13 mouse cellular contexts compared by ENCODE assay signal in genomic region chr13:107019443-107019842, GRCm38 (mm10). TPM values are rescaled to one million over a fixed set of nuclear protein-coding genes. Genes with fewer than 3 reads are reported as not detected.
DNase-seq lines count a peak whose midpoint lies in the region; ATAC-seq and TF ChIP-seq lines count a peak whose summit lies in the region.
"Had no signal": no experiment of that assay in that cellular context is flagged by ENCODE, and none has a peak within 500 bp of the region (broad histone marks: within the 10 kb centered on the region; RNA-seq: fewer than 3 reads in every experiment).

No protein-coding gene starts in this region.

- no peak overlapping the region for H3K4me3 ChIP-seq in heart, embryonic 14.5 days (ENCODE audit: control insufficient read depth in 1 of 2, insufficient read depth in 1 of 2, low read depth in 1 of 2, low read length in 2 of 2)
- H3K4me3 ChIP-seq in heart, adult 2 months: no peak overlapping the region
- H3K4me3 ChIP-seq in CH12.LX (replicated peaks in 1 of 3; ENCODE audit: low read depth in 2 of 3, low read length in 2 of 3, poor library complexity in 1 of 3): no peak overlapping the region
- H3K4me3 ChIP-seq in erythroblast, embryonic 14.5 days (replicated peaks): peak overlapping the region; percentile 100
- H3K4me3 ChIP-seq in liver, postnatal 0 days (ENCODE audit: low read depth, low read length): peak overlapping the region; percentile 20
- H3K4me3 ChIP-seq in kidney, embryonic 16.5 days (ENCODE audit: low read length): no peak overlapping the region
- H3K4me3 ChIP-seq: limb, embryonic 15.5 days had no signal

- H3K4me1 ChIP-seq in heart, embryonic 14.5 days (ENCODE audit: control insufficient read depth in 2 of 2, insufficient read depth in 2 of 2, low read length in 2 of 2): peaks cover 0 to 24% of the 10 kb centered on the region in 2 experiments; a peak in 3 of 4 replicates
- peaks cover 7% of the 10 kb centered on the region for H3K4me1 ChIP-seq in heart, adult 2 months (ENCODE audit: control insufficient read depth, insufficient read depth, low read length)
- H3K4me1 ChIP-seq in CH12.LX (ENCODE audit: control insufficient read depth in 1 of 2, insufficient read depth in 2 of 2): peaks cover 0 to 44% of the 10 kb centered on the region in 2 experiments; a peak in 2 of 4 replicates
- peaks cover 67% of the 10 kb centered on the region for H3K4me1 ChIP-seq in erythroblast, embryonic 14.5 days (ENCODE audit: control insufficient read depth)
- peaks cover 23% of the 10 kb centered on the region for H3K4me1 ChIP-seq in liver, postnatal 0 days (ENCODE audit: insufficient read depth)
- H3K4me1 ChIP-seq in kidney, embryonic 16.5 days (ENCODE audit: insufficient read depth, low read length): 0 out of 2 replicates have a peak, but pooled peaks cover 10% of the 10 kb centered on the region

- TF ChIP-seq CTCF in heart, adult 2 months (IDR thresholded peaks at IDR 0.05): no peak
- TF ChIP-seq CTCF in CH12.LX (conservative IDR thresholded peaks at IDR 0.05 in 1 of 2, IDR thresholded peaks at IDR 0.05 in 1 of 2; ENCODE audit: low read depth in 2 of 2, low read length in 2 of 2): no peak
- TF ChIP-seq CTCF in liver, postnatal 0 days (IDR thresholded peaks at IDR 0.05; ENCODE audit: low read depth): no peak

- TF ChIP-seq RAD21 in CH12.LX (IDR thresholded peaks at IDR 0.05; ENCODE audit: low read depth, low read length): no peak

- no peak for TF ChIP-seq POLR2A in heart, adult 2 months (IDR thresholded peaks at IDR 0.05; ENCODE audit: insufficient read depth, low read depth, low read length)
- no peak for TF ChIP-seq POLR2A in CH12.LX (IDR thresholded peaks at IDR 0.05; ENCODE audit: low read depth, low read length)

- no peak overlapping the region for H3K27ac ChIP-seq in heart, embryonic 14.5 days (replicated peaks in 1 of 2; ENCODE audit: control insufficient read depth in 1 of 2, insufficient read depth in 1 of 2, low read depth in 2 of 2, low read length in 2 of 2)
- H3K27ac ChIP-seq in heart, adult 2 months: no peak overlapping the region
- no peak overlapping the region for H3K27ac ChIP-seq in CH12.LX (ENCODE audit: insufficient read depth, low read depth)
- peak overlapping the region; percentile 58 for H3K27ac ChIP-seq in liver, postnatal 0 days (ENCODE audit: low read depth)
- H3K27ac ChIP-seq in kidney, embryonic 16.5 days (ENCODE audit: low read length): no peak overlapping the region
- H3K27ac ChIP-seq: limb, embryonic 15.5 days had no signal

- H3K4me2 ChIP-seq in heart, embryonic 14.5 days (ENCODE audit: low read length): peak overlapping the region; percentile 18; the same call in 1 of the 2 replicates
- H3K4me2 ChIP-seq in CH12.LX (ENCODE audit: insufficient read depth, low read depth, poor library complexity, severe bottlenecking): no peak overlapping the region
- peak overlapping the region; percentile 34 for H3K4me2 ChIP-seq in liver, postnatal 0 days (ENCODE audit: low read depth, low read length)
- no peak overlapping the region for H3K4me2 ChIP-seq in kidney, embryonic 16.5 days (replicated peaks; ENCODE audit: low read depth, low read length)
- H3K4me2 ChIP-seq: limb, embryonic 15.5 days had no signal

- H3K27me3 ChIP-seq in heart, embryonic 14.5 days (ENCODE audit: control insufficient read depth, insufficient read depth, low read length): no peaks in the 10 kb centered on the region
- H3K27me3 ChIP-seq in heart, adult 2 months (ENCODE audit: control insufficient read depth, insufficient read depth, low read length): no peaks in the 10 kb centered on the region
- no peaks in the 10 kb centered on the region for H3K27me3 ChIP-seq in CH12.LX (replicated peaks)
- no peaks in the 10 kb centered on the region for H3K27me3 ChIP-seq in erythroblast, embryonic 14.5 days (ENCODE audit: control insufficient read depth)
- H3K27me3 ChIP-seq in liver, postnatal 0 days (ENCODE audit: insufficient read depth, low read length): no peaks in the 10 kb centered on the region
- no peaks in the 10 kb centered on the region for H3K27me3 ChIP-seq in kidney, embryonic 16.5 days (ENCODE audit: insufficient read depth, low read length)
- H3K27me3 ChIP-seq: limb, embryonic 15.5 days had no signal

- 48% methylated on average over 2 of the region's 2 CpGs for WGBS in heart, embryonic 14.5 days
- whole genome bisulfite sequencing in heart, adult 2 months: 48% methylated on average over 2 of the region's 2 CpGs
- WGBS in liver, postnatal 0 days (ENCODE audit: insufficient replicate concordance): 42% methylated on average over 2 of the region's 2 CpGs
- WGBS in kidney, embryonic 16.5 days: 73% methylated on average over 2 of the region's 2 CpGs

- peaks cover 7% of the 10 kb centered on the region for H3K36me3 ChIP-seq in heart, embryonic 14.5 days (ENCODE audit: control insufficient read depth, insufficient read depth, low read length)
- peaks cover 4% of the 10 kb centered on the region for H3K36me3 ChIP-seq in heart, adult 2 months (ENCODE audit: control insufficient read depth, insufficient read depth, low read length)
- peaks cover 7 to 30% of the 10 kb centered on the region in 2 experiments for H3K36me3 ChIP-seq in CH12.LX (replicated peaks in 1 of 2; ENCODE audit: control insufficient read depth in 1 of 2, insufficient read depth in 1 of 2, low read length in 1 of 2)
- H3K36me3 ChIP-seq in erythroblast, embryonic 14.5 days (ENCODE audit: control insufficient read depth): peaks cover 70% of the 10 kb centered on the region
- peaks cover 4% of the 10 kb centered on the region; the same call in 1 of the 2 replicates for H3K36me3 ChIP-seq in liver, postnatal 0 days (replicated peaks; ENCODE audit: insufficient read depth, low read length)
- H3K36me3 ChIP-seq in kidney, embryonic 16.5 days (ENCODE audit: insufficient read depth, low read length): no peaks in the 10 kb centered on the region; the same call in 1 of the 2 replicates
- H3K36me3 ChIP-seq: limb, embryonic 15.5 days had no signal

- ATAC-seq in heart, embryonic 14.5 days (ENCODE audit: insufficient number of reproducible peaks, insufficient read depth, low FRiP score, low read depth): no peak
- ATAC-seq in liver, postnatal 0 days: no peak
- ATAC-seq in cerebellum, adult (ENCODE audit: insufficient number of reproducible peaks, low FRiP score, low TSS enrichment): no peak
- no peak for ATAC-seq in kidney, embryonic 16.5 days (ENCODE audit: low FRiP score, low TSS enrichment)
- ATAC-seq: CD4-positive, CD25-positive, alpha-beta regulatory T cell, adult 4 months had no signal

- H3K79me2 ChIP-seq in heart, adult 2 months (replicated peaks; ENCODE audit: control insufficient read depth, insufficient read depth, low read length): peaks cover 6% of the 10 kb centered on the region
- H3K79me2 ChIP-seq in CH12.LX (replicated peaks; ENCODE audit: control insufficient read depth, extremely low read depth, insufficient read depth, poor library complexity, severe bottlenecking): peaks cover 44% of the 10 kb centered on the region

- no peak for TF ChIP-seq EP300 in heart, adult 2 months (IDR thresholded peaks at IDR 0.05; ENCODE audit: insufficient read depth, low read depth, low read length)
- no peak for TF ChIP-seq EP300 in CH12.LX (IDR thresholded peaks at IDR 0.05; ENCODE audit: low read length)
- TF ChIP-seq EP300 in liver, postnatal 0 days (IDR thresholded peaks at IDR 0.05; ENCODE audit: low read depth): 0 out of 2 replicates have a peak, but pooled peaks have one; percentile 27

- no peak for DNase-seq in heart, adult 2 months
- DNase-seq in CH12.LX (ENCODE audit: extremely low read depth): no peak
- no peak for DNase-seq in liver, postnatal 0 days
- no peak for DNase-seq in cerebellum, postnatal 4 days (ENCODE audit: low spot score in 2 of 2)
- DNase-seq: adrenal gland, adult 8-10 months; kidney, postnatal 25 days; thymus, postnatal 36 days had no signal

- H3K9ac ChIP-seq in heart, embryonic 14.5 days (ENCODE audit: low read length): no peak overlapping the region
- H3K9ac ChIP-seq in heart, adult 2 months (ENCODE audit: low read depth, low read length): no peak overlapping the region
- no peak overlapping the region for H3K9ac ChIP-seq in CH12.LX (ENCODE audit: insufficient read depth, low read depth)
- no peak overlapping the region for H3K9ac ChIP-seq in liver, postnatal 0 days (replicated peaks)
- H3K9ac ChIP-seq in kidney, embryonic 16.5 days (replicated peaks; ENCODE audit: low read length): no peak overlapping the region
- H3K9ac ChIP-seq: limb, embryonic 15.5 days had no signal

- intact Hi-C loops in heart, adult 2 months (cut with DNase I): no loop called here

- in situ Hi-C loops in CH12.LX (cut with MboI; ENCODE audit: low pct_ligation_motif_present, low pct_unique_long_range_greater_than_20kb, low sequenced_read_pairs): no loop called here

- no peaks in the 10 kb centered on the region for H3K9me3 ChIP-seq in heart, embryonic 14.5 days (ENCODE audit: control insufficient read depth, low read length)
- H3K9me3 ChIP-seq in CH12.LX (replicated peaks; ENCODE audit: low read length): peaks cover 5% of the 10 kb centered on the region
- peaks cover 6% of the 10 kb centered on the region for H3K9me3 ChIP-seq in erythroblast, embryonic 14.5 days (ENCODE audit: control insufficient read depth, low read length)
- no peaks in the 10 kb centered on the region for H3K9me3 ChIP-seq in liver, postnatal 0 days (ENCODE audit: low read length)
- H3K9me3 ChIP-seq in kidney, embryonic 16.5 days (ENCODE audit: low read length): peaks cover 4% of the 10 kb centered on the region
- H3K9me3 ChIP-seq: limb, embryonic 15.5 days had no signal

- dilution Hi-C loops in CH12.LX (cut with MboI; ENCODE audit: extremely low pct_ligation_motif_present, extremely low pct_unique_long_range_greater_than_20kb, low sequenced_read_pairs): no loop called here

TF ChIP-seq in CH12.LX, 34 proteins besides CTCF, POLR2A, EP300 and RAD21:
- no peak for TF ChIP-seq MAZ (IDR thresholded peaks at IDR 0.05; ENCODE audit: low read depth, low read length)
- TF ChIP-seq JUND (conservative IDR thresholded peaks at IDR 0.05; ENCODE audit: low read depth, low read length): 0 out of 2 replicates have a peak, but pooled peaks have one; percentile 24
- TF ChIP-seq HCFC1 (IDR thresholded peaks at IDR 0.05; ENCODE audit: low read depth, low read length): no peak
TF ChIP-seq in CH12.LX: peak in this region for 1.

RNA-seq across cellular contexts. Expression of gene Kif2a, which starts 2.5 kb away (rescaled TPM):
- polyA plus RNA-seq in heart, embryonic 14.5 days (2014; fragmentation: Nextera tagmentation; extraction: Ambion mirVana): 19.7 and 23.9 TPM in 2 replicates
- total RNA-seq in heart, adult 2 months (2021): 10 to 100 TPM; 27.0 to 37.6 TPM
- 4.3 and 6.8 TPM in 2 replicates for polyA plus RNA-seq in heart, adult 2 months (2012; rRNA removed)
- total RNA-seq in CH12.LX (2012; rRNA removed) (16.3 and 19.7 TPM in 2 replicates), CH12.LX (2014; rRNA removed) (17.3 and 21.1 TPM in 2 replicates)
- polyA plus RNA-seq in CH12.LX (2012; ENCODE audit: insufficient read length, low read depth): 85.5 and 99.3 TPM in 2 replicates
- 3.5 and 6.6 TPM in 2 replicates for polyA plus RNA-seq in erythroblast, embryonic 14.5 days (2012)
- polyA plus RNA-seq in liver, postnatal 0 days (2015; fragmentation: Nextera tagmentation; extraction: Ambion mirVana): 15.5 and 21.2 TPM in 2 replicates
- polyA plus RNA-seq in kidney, embryonic 16.5 days (2015; fragmentation: Nextera tagmentation; extraction: Ambion mirVana): 9.8 and 10.0 TPM in 2 replicates

Comparison
In these comparisons a context has a peak if more than half of its experiments do, and no peak if none do; other contexts are left out.
1. H3K4me2 ChIP-seq: peak in heart, embryonic 14.5 days (single experiment) and liver, postnatal 0 days (single experiment); none in CH12.LX (single experiment) and kidney, embryonic 16.5 days (single experiment).
2. H3K4me3 ChIP-seq: peak in erythroblast, embryonic 14.5 days (single experiment) and liver, postnatal 0 days (single experiment); none in heart, embryonic 14.5 days (0 of 2), heart, adult 2 months (single experiment), CH12.LX (0 of 3) and kidney, embryonic 16.5 days (single experiment).